Mouse (Mus musculus): ENCODE measurements around the gene 5730409E04Rik. TPM values are rescaled to one million over a fixed set of nuclear protein-coding genes. Genes with fewer than 3 reads are reported as not detected.
A peak's percentile ranks its signal among the peaks of the same experiment; 100 is the strongest.

Gene 5730409E04Rik
- polyA plus RNA-seq, 1 experiment from 2014 or later = 4.8 TPM

DNA sequence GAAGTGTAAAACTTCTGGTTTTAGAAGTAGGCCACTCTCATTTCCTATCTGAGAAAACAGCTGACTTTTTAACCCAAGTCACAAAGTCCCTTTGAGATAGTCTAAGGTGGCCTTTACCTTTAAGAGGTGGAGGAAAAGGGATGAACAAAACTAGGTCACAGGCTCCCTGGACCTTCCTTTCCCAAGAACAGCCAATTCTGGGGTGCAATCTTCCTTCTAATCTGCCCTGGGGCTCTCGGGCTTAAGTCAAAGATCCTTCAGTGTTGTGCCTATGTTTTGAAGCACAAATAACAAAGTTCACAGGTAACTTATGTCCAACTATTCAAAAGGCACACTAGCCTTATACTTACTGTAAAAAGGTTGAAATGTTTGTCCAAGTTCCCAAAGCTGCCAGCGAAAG, 5.5 kb upstream of the 5730409E04Rik start:
- ATAC-seq (replicated peaks) = no peak
- no peaks in the 10 kb centered on the region for H3K36me3 ChIP-seq
- H3K9me3 ChIP-seq = no peaks in the 10 kb centered on the region
- H3K27ac ChIP-seq (replicated peaks) = no peak overlapping the region
- H3K4me3 ChIP-seq = no peak overlapping the region
- no peak overlapping the region for H3K4me2 ChIP-seq (replicated peaks)
- H3K27me3 ChIP-seq = peaks cover 23% of the 10 kb centered on the region; the same call in 1 of the 2 replicates
- H3K4me1 ChIP-seq = peaks cover 15% of the 10 kb centered on the region
- H3K9ac ChIP-seq (replicated peaks) = no peak overlapping the region
- 89% methylated on average over 2 of the region's 2 CpGs for WGBS

DNA sequence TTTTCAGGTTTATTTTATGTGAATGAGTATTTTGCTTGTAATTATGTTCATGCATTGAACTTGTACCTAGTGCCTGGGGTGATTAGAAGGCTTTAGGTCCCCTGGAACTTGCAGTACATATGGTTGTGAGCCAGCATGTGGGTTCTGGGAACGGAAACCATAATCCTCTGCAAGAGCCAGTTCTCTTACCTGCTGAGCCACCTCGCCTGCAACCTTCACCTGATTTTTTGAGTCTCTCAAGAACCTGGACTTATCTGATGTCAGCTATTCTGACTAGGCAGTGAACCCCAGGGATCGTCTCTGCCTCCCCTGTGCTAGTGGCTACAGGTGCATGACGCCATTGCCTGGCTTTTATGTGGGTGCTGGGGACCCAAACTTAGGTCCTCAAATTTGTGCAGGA, 3.9 kb upstream of the 5730409E04Rik start:
- Histone ChIP-seq H3K36me3 (no peaks in the 10 kb centered on the region), H3K27ac (replicated peaks) (no peak overlapping the region), H3K9me3 (no peaks in the 10 kb centered on the region), H3K4me3 (no peak overlapping the region), H3K27me3 (peaks cover 21% of the 10 kb centered on the region; the same call in 1 of the 2 replicates), H3K9ac (replicated peaks) (no peak overlapping the region), H3K4me1 (peaks cover 20% of the 10 kb centered on the region), H3K4me2 (replicated peaks) (no peak overlapping the region)
- WGBS = 85% methylated on average over 4 of the region's 4 CpGs
- no peak for ATAC-seq (replicated peaks)

- 89% methylated on average over 17 of the region's 17 CpGs for WGBS
Measured at GRCm38 (mm10) chr4:126611991-126612390, 2.4 kb downstream of the 5730409E04Rik start.

GRCm38 (mm10) chr4:126616312-126616711, 6.7 kb downstream of the 5730409E04Rik start:
- Histone ChIP-seq H3K36me3 (no peaks in the 10 kb centered on the region), H3K27ac (replicated peaks) (no peak overlapping the region), H3K27me3 (no peaks in the 10 kb centered on the region), H3K9ac (replicated peaks) (no peak overlapping the region), H3K4me3 (no peak overlapping the region), H3K4me2 (replicated peaks) (no peak overlapping the region), H3K4me1 (peaks cover 11% of the 10 kb centered on the region), H3K9me3 (no peaks in the 10 kb centered on the region)
- ATAC-seq (replicated peaks) = no peak
- 85% methylated on average over 4 of the region's 4 CpGs for WGBS

More at GRCm38 (mm10) chr4:126611991-126612390, 2.4 kb downstream of the 5730409E04Rik start:
- no peak overlapping the region for H3K4me2 ChIP-seq (replicated peaks)
- no peak for ATAC-seq (replicated peaks)
- H3K4me3 ChIP-seq = no peak overlapping the region
- H3K27me3 ChIP-seq = peaks cover 3% of the 10 kb centered on the region; the same call in 1 of the 2 replicates
- H3K4me1 ChIP-seq = peaks cover 7% of the 10 kb centered on the region; the same call in 1 of the 2 replicates
- H3K36me3 ChIP-seq = no peaks in the 10 kb centered on the region
- H3K27ac ChIP-seq (replicated peaks) = no peak overlapping the region
- H3K9ac ChIP-seq (replicated peaks) = no peak overlapping the region
- H3K9me3 ChIP-seq = no peaks in the 10 kb centered on the region

GRCm38 (mm10) chr4:126619691-126620330, 10.2 kb downstream of the 5730409E04Rik start:
- WGBS = 2% methylated on average over 33 of the region's 33 CpGs
- peak overlapping the region; percentile 53 for H3K4me2 ChIP-seq (replicated peaks)
- peak overlapping the region; percentile 62 for H3K27ac ChIP-seq (replicated peaks)
- peak; percentile 55 for ATAC-seq (replicated peaks)
- H3K27me3 ChIP-seq = 0 out of 2 replicates have a peak, but pooled peaks cover 3% of the 10 kb centered on the region
- H3K9me3 ChIP-seq = no peaks in the 10 kb centered on the region
- H3K9ac ChIP-seq (replicated peaks) = peak overlapping the region; percentile 46
- peak overlapping the region; percentile 33 for H3K4me3 ChIP-seq
- no peaks in the 10 kb centered on the region for H3K36me3 ChIP-seq
- H3K4me1 ChIP-seq = peaks cover 11% of the 10 kb centered on the region

DNA sequence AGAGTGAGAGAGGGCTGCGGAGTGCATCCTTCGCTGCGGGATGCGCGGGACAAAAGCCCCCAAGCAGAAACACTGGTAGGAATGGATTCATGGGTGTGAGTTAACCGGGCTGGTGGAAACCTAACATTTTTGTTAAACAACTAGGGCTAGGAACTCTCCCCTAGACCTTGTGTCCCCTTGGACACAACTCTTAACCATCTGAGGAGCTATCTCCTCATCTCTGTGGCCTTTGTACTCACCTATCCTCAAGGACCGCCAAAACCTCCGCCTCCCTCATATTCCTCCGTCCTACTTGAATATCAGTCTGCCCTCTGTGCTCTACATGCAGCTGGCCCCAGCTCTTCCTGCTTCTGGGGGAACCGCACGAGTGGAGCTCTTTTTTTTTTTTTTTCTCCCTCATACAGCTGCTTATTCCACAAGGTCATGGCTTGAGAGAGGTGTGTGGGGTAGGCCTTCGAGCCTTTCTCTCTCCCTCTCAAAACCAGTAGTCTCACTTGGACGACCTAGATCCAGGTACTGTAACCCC, 10.8 kb downstream of the 5730409E04Rik start:
- WGBS = 22% methylated on average over 13 of the region's 13 CpGs
- 0 out of 2 replicates have a peak, but pooled peaks cover 3% of the 10 kb centered on the region for H3K27me3 ChIP-seq
- H3K4me3 ChIP-seq = peak overlapping the region; percentile 33
- H3K9ac ChIP-seq (replicated peaks) = peak overlapping the region; percentile 46
- no peak for ATAC-seq (replicated peaks)
- peak overlapping the region; percentile 53 for H3K4me2 ChIP-seq (replicated peaks)
- peak overlapping the region; percentile 62 for H3K27ac ChIP-seq (replicated peaks)
- H3K4me1 ChIP-seq = peaks cover 11% of the 10 kb centered on the region
- no peaks in the 10 kb centered on the region for H3K36me3 ChIP-seq
- H3K9me3 ChIP-seq = no peaks in the 10 kb centered on the region

GRCm38 (mm10) chr4:126627021-126627681, 17.5 kb downstream of the 5730409E04Rik start:
- H3K27ac ChIP-seq (replicated peaks) = peak overlapping the region; percentile 53
- no peak overlapping the region for H3K4me3 ChIP-seq
- peaks cover 12% of the 10 kb centered on the region for H3K4me1 ChIP-seq
- no peak; the same call in 1 of the 2 replicates for ATAC-seq (replicated peaks)
- no peaks in the 10 kb centered on the region for H3K9me3 ChIP-seq
- H3K27me3 ChIP-seq = 0 out of 2 replicates have a peak, but pooled peaks cover 6% of the 10 kb centered on the region
- 1% methylated on average over 23 of the region's 23 CpGs for WGBS
- H3K9ac ChIP-seq (replicated peaks) = no peak overlapping the region
- peak overlapping the region; percentile 23 for H3K4me2 ChIP-seq (replicated peaks)
- no peaks in the 10 kb centered on the region for H3K36me3 ChIP-seq

- H3K36me3 ChIP-seq = no peaks in the 10 kb centered on the region
- H3K27ac ChIP-seq (replicated peaks) = no peak overlapping the region
- WGBS = 46% methylated on average over 2 of the region's 2 CpGs
- no peak for ATAC-seq (replicated peaks)
- peaks cover 15% of the 10 kb centered on the region for H3K4me1 ChIP-seq
- H3K4me3 ChIP-seq = no peak overlapping the region
- H3K4me2 ChIP-seq (replicated peaks) = no peak overlapping the region
- H3K9ac ChIP-seq (replicated peaks) = no peak overlapping the region
- H3K27me3 ChIP-seq = peaks cover 5% of the 10 kb centered on the region; the same call in 1 of the 2 replicates
- H3K9me3 ChIP-seq = no peaks in the 10 kb centered on the region
Measured at GRCm38 (mm10) chr4:126631922-126632321, 22.3 kb downstream of the 5730409E04Rik start.

- no peak for ATAC-seq (replicated peaks)
- WGBS = 68% methylated on average over 3 of the region's 3 CpGs
Measured at GRCm38 (mm10) chr4:126632668-126633067, 23.1 kb downstream of the 5730409E04Rik start.

GRCm38 (mm10) chr4:126636330-126636729, 26.7 kb downstream of the 5730409E04Rik start:
- no peaks in the 10 kb centered on the region for H3K9me3 ChIP-seq
- H3K4me3 ChIP-seq = no peak overlapping the region
- no peaks in the 10 kb centered on the region for H3K36me3 ChIP-seq
- no peak overlapping the region for H3K27ac ChIP-seq (replicated peaks)
- H3K9ac ChIP-seq (replicated peaks) = no peak overlapping the region
- H3K4me1 ChIP-seq = peaks cover 23% of the 10 kb centered on the region
- ATAC-seq (replicated peaks) = no peak
- 25% methylated on average over 11 of the region's 11 CpGs for WGBS
- peaks cover 5% of the 10 kb centered on the region; the same call in 1 of the 2 replicates for H3K27me3 ChIP-seq
- peak overlapping the region; percentile 1; the same call in 1 of the 2 replicates for H3K4me2 ChIP-seq (replicated peaks)

More at GRCm38 (mm10) chr4:126632668-126633067, 23.1 kb downstream of the 5730409E04Rik start:
- Histone ChIP-seq H3K9me3 (no peaks in the 10 kb centered on the region), H3K27me3 (peaks cover 5% of the 10 kb centered on the region; the same call in 1 of the 2 replicates), H3K4me3 (no peak overlapping the region), H3K36me3 (no peaks in the 10 kb centered on the region), H3K9ac (replicated peaks) (no peak overlapping the region), H3K4me2 (replicated peaks) (no peak overlapping the region), H3K27ac (replicated peaks) (no peak overlapping the region), H3K4me1 (peaks cover 11% of the 10 kb centered on the region)

GRCm38 (mm10) chr4:126637446-126637845, 27.8 kb downstream of the 5730409E04Rik start:
- no peak overlapping the region for H3K9ac ChIP-seq (replicated peaks)
- no peak overlapping the region for H3K4me2 ChIP-seq (replicated peaks)
- ATAC-seq (replicated peaks) = no peak
- H3K27me3 ChIP-seq = peaks cover 5% of the 10 kb centered on the region; the same call in 1 of the 2 replicates
- no peak overlapping the region for H3K27ac ChIP-seq (replicated peaks)
- H3K4me1 ChIP-seq = peaks cover 23% of the 10 kb centered on the region
- H3K4me3 ChIP-seq = no peak overlapping the region
- no peaks in the 10 kb centered on the region for H3K36me3 ChIP-seq
- 43% methylated on average over 4 of the region's 4 CpGs for WGBS
- H3K9me3 ChIP-seq = no peaks in the 10 kb centered on the region

GRCm38 (mm10) chr4:126639339-126639738, 29.7 kb downstream of the 5730409E04Rik start:
- Histone ChIP-seq H3K9ac (replicated peaks) (no peak overlapping the region), H3K27ac (replicated peaks) (peak overlapping the region; percentile 65), H3K27me3 (peaks cover 5% of the 10 kb centered on the region; the same call in 1 of the 2 replicates), H3K4me2 (replicated peaks) (no peak overlapping the region), H3K4me1 (peaks cover 23% of the 10 kb centered on the region), H3K36me3 (no peaks in the 10 kb centered on the region), H3K4me3 (no peak overlapping the region), H3K9me3 (no peaks in the 10 kb centered on the region)
- ATAC-seq (replicated peaks) = peak; percentile 76
- 25% methylated on average over 7 of the region's 7 CpGs for WGBS

Measured in forebrain, embryonic 15.5 days (tissue).